Mouse (Mus musculus): ENCODE measurements around the gene Nnat. TPM values are rescaled to one million over a fixed set of nuclear protein-coding genes. Genes with fewer than 3 reads are reported as not detected.

Nnat gene
- polyA plus RNA-seq, 1 experiment = 1.4 TPM

DNA sequence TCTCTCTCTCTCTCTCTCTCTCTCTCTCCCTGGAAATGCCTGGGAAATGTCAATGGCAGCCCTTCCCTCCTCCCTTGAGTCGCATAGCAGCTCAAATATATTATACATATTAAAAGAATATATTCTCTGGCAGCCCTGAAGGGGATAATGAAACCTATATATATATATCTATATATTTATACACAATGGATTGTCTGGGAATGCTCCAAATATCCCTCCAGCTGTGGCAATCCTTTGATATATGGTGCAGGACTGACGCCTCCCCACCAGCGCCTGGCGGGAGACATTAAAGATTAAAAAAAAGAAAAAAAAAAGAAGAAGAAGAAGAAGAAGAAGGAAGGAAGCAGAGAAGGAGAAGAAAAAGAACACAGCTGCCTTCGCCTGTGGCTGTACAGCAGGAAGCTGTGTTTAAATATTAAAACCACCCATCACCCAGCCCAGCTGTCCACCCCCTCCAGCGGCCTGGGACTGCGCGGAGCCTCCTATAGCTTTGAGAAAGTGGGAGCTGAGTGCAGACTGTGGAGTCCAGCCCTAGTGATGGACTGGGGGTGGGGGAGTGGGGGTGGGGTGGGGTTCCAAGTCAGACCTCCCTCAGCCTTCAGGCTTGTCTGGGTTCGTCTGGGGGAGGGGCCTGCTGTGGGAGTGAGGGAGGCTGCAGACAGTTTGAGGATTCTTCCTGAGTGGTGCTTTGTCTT, 47.8 kb downstream of the Nnat start:
- Histone ChIP-seq H3K27ac (ENCODE audit: control insufficient read depth, insufficient read depth, low read depth, low read length) (no peak overlapping the region), H3K36me3 (ENCODE audit: control insufficient read depth, insufficient read depth, low read length) (no peaks in the 10 kb centered on the region), H3K4me1 (ENCODE audit: control insufficient read depth, insufficient read depth, low read length) (peaks cover 3% of the 10 kb centered on the region), H3K4me3 (ENCODE audit: control insufficient read depth, low read depth, low read length) (no peak overlapping the region), H3K27me3 (ENCODE audit: control insufficient read depth, insufficient read depth, low read length) (no peaks in the 10 kb centered on the region)
- TF ChIP-seq POLR2A (IDR thresholded peaks at IDR 0.05; ENCODE audit: control insufficient read depth, low read depth, low read length) = no peak
- TF ChIP-seq CTCF (IDR thresholded peaks at IDR 0.05; ENCODE audit: control insufficient read depth, insufficient read depth, insufficient replicate concordance, low read depth, low read length) = no peak

DNA sequence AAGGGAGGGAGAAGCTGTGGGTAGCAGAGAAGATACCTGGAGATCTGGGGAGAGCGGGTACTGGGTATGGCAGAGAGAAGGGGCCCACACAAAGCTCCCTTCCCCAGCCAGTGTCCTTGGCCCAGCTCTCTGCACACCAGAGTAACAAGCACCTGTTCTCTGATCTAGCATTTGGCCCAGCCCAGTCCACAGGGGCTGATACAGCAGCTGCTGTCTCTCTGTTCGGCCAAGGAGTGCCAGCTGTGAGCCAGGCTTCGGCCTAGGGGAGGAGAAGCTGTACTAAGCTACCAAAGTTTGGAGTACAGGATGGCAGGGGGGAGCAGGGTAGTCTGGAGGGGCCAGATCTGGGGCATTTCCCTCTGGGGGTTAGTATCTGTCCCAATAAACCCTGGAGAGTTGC, 51.9 kb downstream of the Nnat start:
- H3K4me3 ChIP-seq (ENCODE audit: control insufficient read depth, low read depth, low read length) = no peak overlapping the region
- no peaks in the 10 kb centered on the region for H3K4me1 ChIP-seq (ENCODE audit: control insufficient read depth, insufficient read depth, low read length)
- no peaks in the 10 kb centered on the region for H3K27me3 ChIP-seq (ENCODE audit: control insufficient read depth, insufficient read depth, low read length)
- H3K27ac ChIP-seq (ENCODE audit: control insufficient read depth, insufficient read depth, low read depth, low read length) = no peak overlapping the region
- no peaks in the 10 kb centered on the region for H3K36me3 ChIP-seq (ENCODE audit: control insufficient read depth, insufficient read depth, low read length)
- no peak for TF ChIP-seq CTCF (IDR thresholded peaks at IDR 0.05; ENCODE audit: control insufficient read depth, insufficient read depth, insufficient replicate concordance, low read depth, low read length)
- no peak for TF ChIP-seq POLR2A (IDR thresholded peaks at IDR 0.05; ENCODE audit: control insufficient read depth, low read depth, low read length)

Other genes with a start within 250 kb of the Nnat start
- 0.89 and 1.5 TPM in 2 replicates for gene Ghrh, start 212.6 kb upstream of the Nnat start, polyA plus RNA-seq (2012; rRNA removed)
- gene Manbal, start 192.5 kb upstream of the Nnat start, polyA plus RNA-seq (2012; rRNA removed) = 22.5 and 25.7 TPM in 2 replicates
- gene Src, start 141.6 kb upstream of the Nnat start, polyA plus RNA-seq (2012; rRNA removed) = 8.7 and 9.3 TPM in 2 replicates
- 31.4 and 35.0 TPM in 2 replicates for gene Blcap, start 11.2 kb downstream of the Nnat start, polyA plus RNA-seq (2012; rRNA removed)
- 93.7 and 95.0 TPM in 2 replicates for gene Ctnnbl1, start 177.3 kb downstream of the Nnat start, polyA plus RNA-seq (2012; rRNA removed)